Mouse (Mus musculus) heart, postnatal 36 days (tissue): ENCODE measurements around the gene Calhm5. TPM values are rescaled to one million over a fixed set of nuclear protein-coding genes. Genes with fewer than 3 reads are reported as not detected.

Source experiments
- DNase-seq, 2 experiments: peaks; one replicate each; pipeline ENCODE4 v3.0.0; 2021 to 2022
- intact Hi-C: fragments of 180-260 bp; cut with DNase I; formaldehyde crosslinking; loops from one replicate; pipeline ENCODE4 v1.15.1; 2025
- total RNA-seq, 2 experiments: library from RNA; stranded (reverse); gene quantifications; 2 replicates each; pipeline ENCODE4 v1.2.3; 2021

Calhm5 gene
- total RNA-seq, 2 experiments from 2014 or later: 1.00 to 1.4 TPM

- no peak for DNase-seq
- intact Hi-C loops: no loop called here
These were observed 21.7 kb downstream of the Calhm5 start for GRCm38 (mm10) chr10:34074522-34075200.

GRCm38 (mm10) chr10:34071650-34072049 lies 24.7 kb downstream of the Calhm5 start:
- DNase-seq: no peak
- intact Hi-C loops: no loop called here

GRCm38 (mm10) chr10:34070999-34071492 lies 25.3 kb downstream of the Calhm5 start:
- intact Hi-C loops: no loop called here
- DNase-seq: no peak

GRCm38 (mm10) chr10:34069606-34070005 lies 26.7 kb downstream of the Calhm5 start:
- intact Hi-C loops: no loop called here
- no peak for DNase-seq

- no peak for DNase-seq
- intact Hi-C loops: no loop called here
These were observed 29.7 kb downstream of the Calhm5 start for GRCm38 (mm10) chr10:34066591-34066990.

GRCm38 (mm10) chr10:34053987-34054386 lies 42.3 kb downstream of the Calhm5 start:
- intact Hi-C loops: no loop called here
- DNase-seq: no peak

- intact Hi-C loops: no loop called here
These were observed 52.1 kb downstream of the Calhm5 start, which contains the start of gene Calhm4 for GRCm38 (mm10) chr10:34044210-34044609. Gene Calhm4 (minus strand): TSS chr10:34044310.

More at GRCm38 (mm10) chr10:34044210-34044609, 52.1 kb downstream of the Calhm5 start, which contains the start of gene Calhm4:
- DNase-seq: no peak

Other genes with a start within 250 kb of the Calhm5 start
- not detected for gene Sult3a1, start 238.8 kb downstream of the Calhm5 start, total RNA-seq
- gene Rsph4a, start 191.4 kb downstream of the Calhm5 start, total RNA-seq: not detected
- gene Zup1, start 145.2 kb downstream of the Calhm5 start, total RNA-seq: 1 to 10 TPM; 6.9 to 7.4 TPM
- 100 to 1,000 TPM; 121 to 129 TPM for gene Rwdd1, start 76.9 kb downstream of the Calhm5 start, total RNA-seq
- gene Trappc3l, start 58.9 kb downstream of the Calhm5 start, total RNA-seq: not detected
- not detected for gene Calhm4, start 52.2 kb downstream of the Calhm5 start, total RNA-seq
- gene Calhm6, start 31.5 kb upstream of the Calhm5 start, total RNA-seq: not detected
- gene Dse, start 111.2 kb upstream of the Calhm5 start, total RNA-seq: 1 to 10 TPM; 5.8 to 6.4 TPM
- 10 to 100 TPM; 58.2 to 61.7 TPM for gene Tspyl1, start 185.7 kb upstream of the Calhm5 start, total RNA-seq
- 10 to 100 TPM in 1 of 2 experiments, 1 to 10 TPM in 1; 8.4 to 12.2 TPM for gene Tspyl4, start 200.9 kb upstream of the Calhm5 start, total RNA-seq